Mouse (Mus musculus) CD8-positive naive resting alpha-beta T cell, adult 2 months (primary cell): ENCODE measurements around the gene Ddx43.

Experiments used
- DNase-seq, 2 experiments: peaks; one replicate each; pipeline ENCODE4 v3.0.0; 2022; ENCODE audit warnings: low read depth in 2 of 2, low spot score in 2 of 2

The Ddx43 gene

DNA sequence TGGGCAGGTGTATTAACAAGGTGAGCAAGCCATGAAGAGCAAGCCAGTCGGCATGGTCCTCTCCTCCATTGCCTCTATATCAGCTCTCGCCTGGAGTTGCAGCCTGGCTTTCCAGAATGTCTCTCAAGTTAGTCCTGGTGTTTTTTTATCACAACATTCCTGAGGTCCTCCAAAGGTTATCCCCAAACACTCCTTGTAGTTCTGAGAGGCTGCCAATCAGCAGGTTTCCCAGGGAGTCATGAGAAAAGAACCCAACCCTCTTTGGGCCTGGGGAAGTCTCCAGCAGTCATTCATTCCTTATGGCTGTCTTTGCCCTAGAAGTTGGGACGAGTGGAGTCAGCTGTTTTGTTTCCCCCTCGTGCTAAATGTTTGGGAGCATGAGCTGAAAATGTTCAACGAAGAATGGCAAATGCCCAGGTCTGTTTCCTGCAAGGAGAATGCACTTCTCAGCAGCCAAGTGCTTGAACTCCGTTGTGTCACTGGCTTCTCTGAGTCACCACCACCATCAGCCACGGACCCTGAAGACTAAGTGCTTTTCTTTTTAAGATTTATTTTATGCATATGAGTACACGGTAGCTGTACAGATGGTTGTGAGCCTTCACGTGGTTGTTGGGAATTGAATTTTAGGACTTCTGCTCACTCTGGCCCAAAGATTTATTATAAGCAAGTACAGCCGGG is 22.6 kb upstream of the Ddx43 start:
- no peak for DNase-seq

DNA sequence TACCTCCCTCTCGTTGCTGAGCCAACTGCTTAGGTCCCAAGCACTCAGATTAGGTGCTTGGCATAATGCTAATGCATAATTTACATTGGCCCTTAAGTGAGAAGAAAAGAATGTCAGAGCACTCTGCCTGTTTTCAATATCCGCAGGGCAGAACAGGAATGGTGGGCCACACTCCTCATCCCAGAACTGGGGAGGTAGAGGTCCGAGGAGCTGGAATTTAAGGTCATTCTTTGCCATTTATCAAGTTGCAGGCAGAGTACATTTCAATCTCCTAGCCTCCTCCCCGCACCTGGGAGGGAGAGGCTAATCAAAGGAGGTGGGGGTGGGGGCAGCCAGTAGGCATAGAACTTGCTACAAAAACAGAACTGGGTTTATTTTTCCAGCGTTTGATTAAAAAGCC is 21.2 kb upstream of the Ddx43 start:
- no peak for DNase-seq

DNA sequence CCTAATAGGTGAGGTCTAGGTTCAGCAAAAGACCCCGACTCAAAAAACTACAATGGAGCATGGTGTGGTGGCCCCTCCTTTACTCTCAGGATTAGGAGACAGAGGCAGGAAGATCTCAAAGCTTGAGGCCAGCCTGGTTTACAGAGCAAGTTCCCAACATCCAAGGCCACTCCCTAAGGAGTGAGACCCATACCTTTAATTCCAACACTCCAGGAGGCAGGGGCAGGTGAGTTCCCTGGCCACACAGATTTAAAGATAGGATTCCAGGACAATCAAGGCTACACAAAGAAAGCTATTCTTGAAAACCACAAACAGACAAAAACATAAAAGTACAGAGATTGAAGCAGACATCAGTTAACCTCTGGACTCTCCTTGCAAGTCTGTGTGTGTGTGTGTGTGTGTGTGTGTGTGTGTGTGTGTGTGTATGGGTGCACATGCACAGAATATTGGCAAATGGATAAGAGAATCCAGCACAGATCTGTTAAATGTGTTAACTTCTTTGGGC is 20.6 kb upstream of the Ddx43 start:
- DNase-seq: no peak

DNA sequence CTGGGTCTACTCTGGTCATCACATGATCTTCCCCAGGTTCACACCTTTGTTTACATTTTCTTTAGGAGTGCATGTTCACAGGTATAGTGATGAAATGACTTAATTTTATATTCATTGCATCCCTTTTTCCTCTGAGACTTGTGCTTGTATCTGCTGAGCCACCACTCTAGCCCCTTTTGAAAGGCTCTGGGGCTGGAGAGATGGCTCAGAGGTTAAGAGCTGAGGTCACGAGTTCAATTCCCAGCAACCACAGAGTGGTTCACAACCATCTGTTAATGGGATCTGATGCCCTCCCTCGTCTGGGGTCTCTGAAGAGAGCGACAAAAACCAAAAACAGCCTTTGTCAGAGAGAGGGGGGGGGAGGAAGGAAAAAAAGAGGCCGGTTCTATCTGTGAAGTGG is 20.1 kb upstream of the Ddx43 start:
- DNase-seq: no peak

DNA sequence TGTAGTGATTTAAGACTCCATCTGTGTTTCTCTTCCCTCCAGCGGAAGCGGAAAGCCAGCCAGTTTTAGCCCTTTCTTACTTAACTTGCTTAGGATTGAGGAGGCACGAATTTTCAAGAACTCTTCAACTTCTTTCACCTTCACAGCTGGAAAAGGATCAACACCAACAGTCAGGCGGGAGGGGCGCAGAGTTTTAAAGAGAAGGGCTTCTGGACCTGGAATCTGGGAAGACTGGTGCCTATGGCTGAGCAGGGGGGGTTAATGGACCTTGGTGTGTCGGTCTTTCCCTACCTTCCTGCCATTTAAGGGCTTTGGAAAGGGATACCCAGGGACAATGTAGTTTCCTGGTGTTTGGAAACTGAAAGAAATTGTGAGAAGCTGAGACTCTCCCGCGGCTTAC is 18.0 kb upstream of the Ddx43 start:
- no peak for DNase-seq

DNA sequence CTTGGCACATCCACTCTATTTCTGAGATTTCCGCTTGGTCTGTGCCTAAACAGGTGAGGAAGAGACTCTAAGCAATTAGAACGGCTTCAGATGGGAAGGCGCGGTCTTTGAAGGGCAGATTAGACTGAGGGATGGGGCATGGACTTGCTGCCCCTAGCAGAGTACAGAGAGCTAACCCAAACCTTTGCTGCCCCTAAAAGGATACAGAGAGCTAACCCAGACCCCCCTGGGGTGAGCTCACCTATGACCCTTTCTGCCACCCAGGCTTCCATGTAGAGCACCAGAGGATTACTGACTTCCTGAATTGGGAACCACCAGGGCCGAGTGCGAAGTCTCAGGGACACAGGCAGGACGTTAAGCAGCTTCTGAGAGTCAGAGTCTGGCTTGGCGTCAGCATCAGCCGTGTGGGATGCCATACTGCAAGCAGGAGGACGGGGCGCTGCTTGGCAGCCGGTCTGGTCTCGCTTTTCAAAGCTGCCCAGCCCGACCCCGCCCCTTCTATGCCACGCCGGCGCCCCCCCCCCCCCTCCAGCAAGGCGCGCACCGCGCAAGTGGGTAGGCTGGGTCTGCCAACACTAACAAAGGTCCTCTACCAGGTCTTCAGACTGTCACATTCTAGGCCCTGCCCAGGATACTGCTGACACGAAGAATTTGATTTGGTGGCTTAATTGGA is 17.3 kb upstream of the Ddx43 start, which contains the start of gene Ooep:
Ooep (minus strand) TSS at position 613 of the 673 bp plus-strand sequence.
- no peak for DNase-seq

DNA sequence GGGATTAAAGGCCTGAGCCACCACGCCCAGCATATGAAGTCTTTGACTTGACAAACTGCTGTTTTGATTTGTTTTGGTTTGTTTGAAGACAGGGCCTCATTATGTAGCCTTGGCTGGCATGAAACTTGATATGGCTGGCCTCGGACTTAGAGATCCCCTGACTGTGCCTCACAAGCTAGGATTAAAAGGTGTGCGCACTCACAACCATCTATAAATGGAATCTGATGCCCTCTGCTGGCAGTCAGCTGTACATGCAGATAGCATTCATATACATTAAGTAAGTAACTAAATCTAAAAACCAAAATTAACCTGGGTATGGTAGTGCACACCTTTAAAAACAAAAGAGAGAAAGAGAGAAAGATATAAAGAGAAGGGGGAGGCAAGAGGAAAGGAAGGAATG is 9.7 kb upstream of the Ddx43 start:
- DNase-seq: no peak

DNA sequence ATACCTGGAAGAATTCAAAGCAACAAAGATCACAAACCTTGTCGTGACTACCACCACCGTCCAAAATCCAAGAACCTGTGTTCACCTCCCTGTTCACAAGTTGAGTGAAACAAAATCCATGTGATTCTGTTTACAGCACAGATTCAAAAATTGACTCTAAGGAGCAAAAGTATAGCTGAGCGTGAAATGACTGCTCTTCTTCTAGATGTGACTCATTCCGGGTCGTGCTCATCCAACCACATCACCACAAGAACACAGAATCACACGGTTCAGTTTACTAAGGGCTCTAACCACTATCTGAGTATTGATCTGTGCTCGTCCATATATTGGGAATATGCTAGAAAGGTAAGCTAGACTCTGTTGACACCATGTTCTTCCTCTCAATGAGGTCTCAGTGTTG is 8.6 kb upstream of the Ddx43 start:
- no peak for DNase-seq

DNA sequence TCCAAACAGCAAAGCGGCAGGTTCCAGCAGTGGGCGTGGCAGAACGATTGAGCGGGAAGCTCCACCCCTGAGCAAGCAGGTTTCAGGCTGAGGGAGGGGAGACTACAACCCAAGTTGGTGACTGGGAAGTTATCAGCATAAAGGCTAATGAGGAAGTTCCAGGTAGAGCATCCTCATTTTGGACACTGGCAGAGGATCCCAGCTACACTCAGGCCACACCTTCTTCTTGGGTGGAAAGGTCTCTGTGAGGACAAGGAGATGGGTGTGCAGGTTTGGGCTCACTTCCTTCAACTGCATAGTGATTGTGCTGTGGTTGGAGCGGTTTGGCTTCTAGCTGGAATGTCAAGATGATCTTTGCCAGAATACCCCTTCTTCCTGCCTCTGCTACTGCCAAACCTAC is 5.6 kb upstream of the Ddx43 start:
- DNase-seq: no peak

DNA sequence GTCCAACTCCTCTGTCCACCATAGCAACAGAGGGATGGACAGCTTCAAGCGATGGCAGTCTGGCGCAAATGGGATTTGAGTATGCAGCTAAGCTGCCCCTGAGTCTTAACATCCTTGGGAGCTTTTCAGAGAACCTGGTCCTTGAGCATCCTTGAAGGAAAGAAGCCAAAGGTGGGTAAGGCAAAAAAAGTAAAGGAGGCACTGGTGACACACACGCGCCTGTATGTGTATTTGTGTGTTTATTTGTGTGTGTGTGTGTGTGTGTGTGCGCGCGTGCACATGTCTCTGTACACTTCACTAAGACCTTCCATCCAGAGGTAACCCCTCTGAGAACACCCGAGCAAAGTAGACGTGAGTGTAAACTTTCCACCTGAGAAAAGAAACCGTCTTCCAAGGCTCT is 1.8 kb upstream of the Ddx43 start:
- no peak for DNase-seq

DNA sequence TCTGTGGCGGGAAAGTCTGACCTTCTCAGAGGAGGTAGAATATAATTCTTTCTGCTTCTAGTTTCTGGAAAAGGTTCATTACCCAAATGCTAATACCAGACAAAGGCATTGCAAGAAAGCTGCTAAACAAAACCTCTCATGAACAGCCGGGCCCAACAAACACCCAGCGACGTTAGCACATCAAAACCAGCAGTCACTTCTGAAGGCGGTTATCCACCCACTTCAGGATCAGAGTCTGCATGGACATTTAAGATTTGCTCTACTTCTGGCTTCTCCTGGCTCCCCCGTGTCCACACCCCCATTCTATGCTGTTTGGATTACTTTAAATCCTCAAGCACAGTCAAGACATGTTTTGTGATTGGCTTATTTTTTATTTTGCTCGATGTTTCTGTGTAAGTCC is 975 bp upstream of the Ddx43 start:
- DNase-seq: no peak

DNA sequence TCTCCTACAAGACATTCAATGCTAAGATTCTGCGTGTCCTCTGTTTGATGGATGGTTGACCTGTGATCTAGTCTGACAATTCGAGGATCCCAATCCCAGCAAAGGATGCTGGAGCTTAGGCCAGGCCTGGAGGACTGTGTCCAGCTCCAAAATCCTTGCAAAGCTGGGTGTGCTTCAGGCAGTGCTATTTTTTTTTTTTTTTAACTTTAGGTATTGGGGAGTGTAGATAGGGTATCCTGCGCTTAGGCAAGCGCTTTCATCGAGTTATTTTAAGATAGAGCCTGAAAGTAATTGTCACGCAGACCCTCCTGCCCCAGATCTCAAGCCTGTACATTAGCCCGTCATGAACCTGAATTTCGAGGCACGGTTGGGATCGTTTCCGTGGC is 340 bp upstream of the Ddx43 start:
- DNase-seq: no peak

DNA sequence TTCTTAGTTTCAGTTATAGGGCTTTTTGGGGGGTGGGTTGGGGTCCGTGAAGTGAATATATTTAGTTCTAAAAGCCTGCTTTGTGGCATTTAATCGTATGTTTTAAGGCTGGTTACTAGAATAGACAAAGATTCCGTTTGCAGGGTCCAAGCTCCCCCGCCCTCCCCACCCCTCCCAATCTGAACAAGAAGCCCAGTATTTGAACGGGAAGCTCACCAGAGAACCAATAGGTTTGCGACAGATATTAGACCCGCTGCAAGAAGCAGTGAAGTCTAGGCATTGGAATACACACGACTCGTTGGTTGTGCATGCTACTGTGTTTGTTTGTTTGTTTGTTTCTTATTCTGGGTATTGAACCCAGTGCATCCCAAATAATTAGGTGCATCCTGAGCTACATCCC is 940 bp downstream of the Ddx43 start:
- no peak for DNase-seq

DNA sequence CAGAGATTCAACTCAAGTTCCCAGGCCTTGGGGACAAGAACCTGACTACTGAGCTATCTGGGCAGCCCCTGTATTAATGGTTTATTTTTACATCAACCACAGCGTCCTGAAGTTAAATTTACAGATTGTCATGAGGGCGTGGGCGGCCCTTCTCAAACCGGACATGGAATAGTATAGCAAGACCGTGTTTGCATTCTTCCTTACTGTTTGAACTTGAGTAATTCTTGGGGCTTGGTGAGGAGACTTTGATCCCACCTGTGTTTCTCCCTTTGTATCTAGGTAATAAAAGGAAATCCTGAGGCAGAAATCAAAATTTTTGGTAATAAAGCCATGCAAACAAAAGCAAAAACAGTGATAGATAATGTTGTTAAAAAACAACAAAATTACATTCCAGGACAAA is 5.0 kb downstream of the Ddx43 start:
- no peak for DNase-seq

DNA sequence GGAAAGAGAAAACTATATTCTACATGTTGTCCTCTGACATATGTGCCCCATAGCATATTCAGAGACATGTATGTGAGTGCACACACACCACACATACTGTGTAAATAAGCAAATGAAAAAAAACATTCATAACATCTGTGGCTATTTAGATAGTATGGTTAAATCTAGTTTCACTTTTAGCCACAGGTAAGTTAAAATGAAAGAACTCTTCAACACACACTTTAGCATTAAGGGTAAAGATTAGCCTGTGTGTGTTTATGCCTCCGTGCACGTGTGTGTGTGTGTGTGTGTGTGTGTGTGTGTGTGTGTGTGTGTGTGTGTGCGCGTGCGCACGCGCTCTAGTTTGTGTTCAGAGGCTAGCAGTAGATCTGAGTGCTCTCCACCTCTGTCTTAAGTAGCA is 6.0 kb downstream of the Ddx43 start:
- no peak for DNase-seq

DNA sequence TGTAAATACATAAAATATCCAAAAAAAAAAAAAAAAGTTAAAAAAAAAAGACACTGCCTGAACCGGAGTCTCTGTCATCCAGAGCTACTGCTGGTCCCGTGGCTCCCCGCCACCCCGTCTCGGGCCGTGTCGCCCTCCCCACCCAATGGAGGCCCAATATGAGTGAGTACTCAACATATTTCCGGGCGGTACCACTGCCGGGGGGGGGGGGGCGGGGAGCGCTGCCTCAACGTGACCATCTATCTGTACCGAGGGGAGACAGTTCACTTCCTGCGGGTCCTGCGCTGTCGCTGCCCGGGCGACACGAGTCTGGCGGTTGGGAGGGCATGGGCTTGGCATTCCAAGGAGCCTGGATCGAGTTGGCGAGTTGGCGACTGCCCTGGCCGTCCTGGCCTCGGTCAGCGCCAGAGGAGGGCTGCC is 31.8 kb downstream of the Ddx43 start:
- no peak for DNase-seq

DNA sequence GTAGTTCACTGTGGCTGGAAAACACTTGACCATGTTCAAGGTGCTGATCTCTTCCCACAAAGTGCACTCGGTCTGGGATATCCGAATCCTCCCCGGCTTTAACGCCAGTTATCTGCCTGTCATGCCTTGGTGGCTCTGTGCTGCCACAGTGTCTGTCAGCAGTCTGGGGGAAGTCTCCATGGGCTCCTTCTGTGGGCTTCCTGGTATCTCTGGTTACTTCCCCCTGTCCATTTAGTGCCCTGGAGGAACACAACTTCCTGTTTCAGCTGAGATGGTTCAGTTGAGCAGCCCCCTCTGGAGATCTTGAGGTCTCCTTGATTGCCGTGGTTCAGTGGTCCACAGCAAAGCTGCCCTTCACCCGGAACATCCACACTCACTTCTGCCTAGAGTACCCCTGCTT is 32.6 kb downstream of the Ddx43 start:
- no peak for DNase-seq

DNA sequence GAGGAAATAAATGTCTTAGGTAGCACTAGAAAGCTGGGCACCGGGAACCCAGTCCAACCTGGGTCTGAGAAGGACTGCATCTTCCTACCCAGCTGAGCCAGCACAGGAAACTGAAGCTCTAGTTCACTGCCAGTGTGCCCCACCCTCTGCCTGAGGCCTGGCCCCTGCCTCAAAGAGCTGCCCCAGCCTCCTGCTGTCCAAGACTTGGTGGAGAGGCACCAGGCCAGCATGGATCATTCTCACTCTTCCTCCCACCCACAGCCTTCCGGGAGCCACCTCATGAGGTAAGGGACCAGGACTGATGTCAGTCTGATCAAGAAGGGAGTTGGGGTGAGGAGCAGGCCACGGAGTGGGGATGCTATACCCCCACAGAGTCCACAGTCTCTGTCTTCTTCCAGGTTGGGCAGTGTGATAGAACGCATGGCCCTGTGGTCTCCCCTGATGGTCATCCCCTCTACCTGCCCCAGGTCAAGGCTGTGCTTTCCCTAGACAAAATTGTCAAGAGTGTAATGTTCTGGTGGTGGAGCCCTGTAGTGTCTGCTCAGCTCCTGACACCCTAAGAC is 33.4 kb downstream of the Ddx43 start:
- no peak for DNase-seq

DNA sequence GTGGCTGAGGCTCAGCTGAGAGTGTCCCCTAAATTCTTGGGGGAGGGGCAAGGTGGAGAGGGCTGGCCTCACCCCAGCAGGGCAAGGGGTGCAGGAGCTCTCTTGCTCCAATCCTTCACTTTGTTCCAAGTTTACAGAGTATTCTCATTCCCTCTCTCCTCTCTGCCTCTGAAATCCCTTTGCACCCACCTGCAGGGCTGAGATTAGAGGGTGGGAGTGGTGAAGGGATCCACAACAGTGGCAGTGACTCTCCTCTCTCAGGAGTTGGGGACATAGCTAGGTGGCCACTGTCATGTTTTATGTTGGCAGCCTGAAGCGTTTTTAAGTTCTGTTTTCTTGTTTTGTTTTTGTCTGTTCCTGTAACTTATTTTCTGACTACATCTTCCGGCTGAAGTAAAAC is 34.0 kb downstream of the Ddx43 start:
- no peak for DNase-seq

DNA sequence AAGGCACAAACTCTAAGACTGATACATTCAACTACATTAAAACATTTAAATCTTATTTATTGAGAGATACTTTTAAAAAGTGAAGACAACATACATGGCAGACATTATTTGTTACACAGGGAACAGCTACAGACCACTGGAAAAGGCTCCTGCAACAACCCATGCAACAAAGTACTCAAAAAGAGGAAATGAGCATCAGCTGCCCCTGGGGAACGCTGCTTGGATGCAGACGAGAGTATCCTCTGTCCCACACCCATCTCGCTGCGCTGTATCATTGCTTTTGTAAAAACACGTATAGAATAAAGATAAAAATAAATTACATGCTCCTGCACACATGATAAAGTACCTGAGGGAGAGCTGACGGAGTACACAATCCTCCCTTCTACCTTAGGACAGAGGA is 34.9 kb downstream of the Ddx43 start:
- DNase-seq: no peak

DNA sequence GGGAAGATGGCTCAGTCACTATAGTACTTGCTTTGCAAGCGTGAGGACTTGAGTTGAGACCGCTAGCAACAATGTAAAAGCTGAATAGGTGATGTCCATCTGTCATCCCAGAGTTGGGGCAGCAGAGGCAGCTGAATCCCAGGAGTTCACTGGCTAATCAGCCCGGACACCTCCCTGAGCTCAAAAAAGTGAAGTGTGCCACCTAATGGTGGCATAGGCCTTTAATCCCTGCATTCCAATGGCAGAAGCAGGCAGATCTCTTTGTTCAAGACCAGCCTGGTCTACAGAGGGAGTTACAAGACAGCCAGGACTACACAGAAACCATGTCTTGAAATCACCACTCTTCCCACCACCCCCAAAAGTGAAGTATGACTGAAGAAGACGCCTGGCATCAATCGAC is 36.9 kb downstream of the Ddx43 start:
- DNase-seq: no peak

DNA sequence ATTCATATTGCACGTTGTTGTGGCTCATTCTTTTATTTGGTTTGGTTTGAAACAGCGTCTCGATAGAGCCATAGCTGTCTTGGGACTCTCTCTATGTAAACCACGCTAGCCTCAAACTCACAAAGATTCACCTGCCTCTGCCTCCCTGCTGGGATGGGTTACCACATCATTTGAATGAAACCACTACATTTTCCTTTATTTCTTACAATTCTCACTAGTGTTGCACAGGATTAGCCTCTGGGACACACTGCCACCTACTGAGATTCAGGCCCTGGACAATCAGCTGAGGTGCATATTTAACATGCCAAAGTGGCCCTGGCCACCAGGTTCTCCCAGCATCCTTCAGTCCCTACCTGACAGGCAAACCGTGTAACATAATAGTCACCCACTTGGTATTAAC is 43.8 kb downstream of the Ddx43 start:
- DNase-seq: no peak

DNA sequence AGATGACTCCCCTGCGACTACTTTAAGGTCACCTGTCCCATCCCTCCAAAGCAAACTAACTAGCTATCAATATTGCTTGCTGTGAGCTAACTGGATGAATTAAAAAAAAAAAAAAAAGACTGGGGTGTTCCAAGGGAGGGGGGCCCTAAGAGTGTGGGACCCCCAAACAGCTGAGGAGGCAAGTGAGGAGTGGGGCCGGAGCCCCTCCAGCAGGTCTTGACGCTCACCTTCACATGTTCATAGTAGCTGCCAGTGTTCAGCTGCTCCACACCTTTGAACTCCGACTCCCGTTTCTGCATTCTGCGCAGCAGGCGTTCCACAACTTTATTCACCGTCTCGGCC is 46.6 kb downstream of the Ddx43 start:
- DNase-seq: peak; percentile 15 to 26
